Mouse (Mus musculus): Measurements from ENCODE around the gene Hopx.

Gene Hopx

DNA sequence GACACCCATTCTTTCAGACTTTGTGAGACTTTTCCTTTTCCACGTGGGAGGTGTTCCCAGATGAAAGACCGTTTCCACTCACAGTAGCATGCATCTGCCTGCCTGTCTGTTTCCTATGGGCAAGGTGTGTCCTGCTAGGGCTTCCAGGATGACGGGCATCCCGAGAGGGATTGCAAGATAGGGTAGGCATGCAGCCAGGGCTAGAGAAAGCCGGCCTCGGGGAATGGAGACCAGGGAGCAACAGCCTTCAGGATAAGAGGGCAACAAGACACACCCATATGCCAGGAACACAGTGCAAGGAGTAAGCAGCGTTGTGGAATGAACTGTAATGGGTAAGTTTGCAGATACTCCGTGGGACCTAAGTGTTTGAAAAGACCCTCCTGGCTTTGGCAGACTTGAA lies 47.6 kb downstream of the Hopx start:
- no peak for DNase-seq (ENCODE audit: low spot score)

- DNase-seq (ENCODE audit: low spot score) = no peak
Observed at GRCm38 (mm10) chr5:77061372-77062038, 53.4 kb downstream of the Hopx start.

GRCm38 (mm10) chr5:77060363-77060762 lies 54.6 kb downstream of the Hopx start:
- DNase-seq (ENCODE audit: low spot score) = no peak

- no peak for DNase-seq (ENCODE audit: low spot score)
Observed at GRCm38 (mm10) chr5:77056881-77057440, 58.0 kb downstream of the Hopx start.

DNA sequence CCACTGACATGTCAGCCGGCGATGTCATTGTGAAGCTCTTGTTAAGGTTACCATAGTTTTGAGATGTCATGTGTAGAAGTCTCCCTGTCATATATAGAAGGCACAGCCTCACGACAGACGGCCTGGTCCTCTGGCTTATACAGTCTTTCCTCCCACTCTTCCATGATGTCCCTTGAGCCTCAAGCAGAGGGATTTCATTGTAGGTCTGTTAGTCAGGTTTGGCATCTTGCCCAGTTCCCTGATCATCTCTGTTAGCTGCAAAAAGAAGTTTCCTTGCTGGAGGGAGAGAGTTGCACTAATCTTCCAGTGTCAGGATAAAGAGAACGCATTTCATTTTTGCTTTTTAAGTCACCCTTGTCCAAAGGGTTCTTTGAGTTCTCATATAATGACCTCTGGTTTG lies 62.3 kb downstream of the Hopx start:
- DNase-seq (ENCODE audit: low spot score) = no peak

GRCm38 (mm10) chr5:77044362-77044761 lies 70.6 kb downstream of the Hopx start:
- no peak for DNase-seq (ENCODE audit: low spot score)

DNA sequence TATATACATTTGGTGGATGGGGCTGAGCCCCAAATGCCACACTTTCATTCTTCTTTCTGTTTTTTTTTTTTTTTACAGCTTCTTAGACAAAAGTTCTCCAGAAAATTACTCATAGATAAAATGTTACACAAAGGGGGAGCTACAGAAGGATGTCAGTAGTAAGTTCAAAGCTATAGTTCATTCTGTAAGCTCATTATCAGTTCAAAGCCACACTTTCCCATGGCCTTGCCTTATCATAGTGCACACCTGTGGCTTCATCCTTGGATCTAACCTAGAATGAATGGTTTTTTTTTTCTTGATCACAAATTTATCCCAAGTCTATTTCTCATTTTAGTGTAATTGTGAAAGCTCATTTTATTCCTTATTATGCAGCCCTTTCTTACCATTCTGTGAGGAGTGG lies 75.5 kb downstream of the Hopx start:
- no peak for DNase-seq (ENCODE audit: low spot score)

DNA sequence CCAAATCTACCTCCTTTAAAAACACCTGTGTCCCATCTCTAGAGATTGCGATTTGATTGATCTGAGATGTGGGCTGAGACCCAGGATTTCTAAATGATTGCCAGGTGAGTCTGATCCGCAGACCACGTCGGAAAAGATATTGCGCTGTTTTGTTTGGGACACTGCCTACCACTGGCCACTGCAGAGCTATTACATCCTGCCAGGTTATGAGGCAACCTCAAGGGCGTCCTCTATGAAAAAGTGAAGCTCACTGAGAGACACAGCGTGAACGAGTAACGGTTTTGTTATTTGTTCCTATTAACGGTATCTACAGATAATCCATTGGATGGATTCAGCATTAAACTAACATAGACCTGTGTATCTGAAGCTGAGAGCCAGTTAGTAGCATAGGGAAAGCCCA lies 76.5 kb downstream of the Hopx start:
- no peak for DNase-seq (ENCODE audit: low spot score)

Measured in ovary, adult 18-20 months (tissue).